Comparison of ENCODE assay signal across 21 mouse cellular contexts in genomic region chr15:97099101-97099500, GRCm38 (mm10). TPM values are rescaled to one million over a fixed set of nuclear protein-coding genes. Genes with fewer than 3 reads are reported as not detected.
DNase-seq lines count a peak whose midpoint lies in the region; ATAC-seq and TF ChIP-seq lines count a peak whose summit lies in the region.
"Had no signal": no experiment of that assay in that cellular context is flagged by ENCODE, and none has a peak within 500 bp of the region (broad histone marks: within the 10 kb centered on the region; RNA-seq: fewer than 3 reads in every experiment).

No protein-coding gene starts in this region.

- no peak for TF ChIP-seq CTCF in lung, postnatal 0 days (IDR thresholded peaks at IDR 0.05)

- H3K9me3 ChIP-seq in lung, postnatal 0 days (ENCODE audit: low read length) = no peaks in the 10 kb centered on the region
- H3K9me3 ChIP-seq in limb, embryonic 10.5 days (replicated peaks) = no peaks in the 10 kb centered on the region
- H3K9me3 ChIP-seq: embryonic facial prominence, embryonic 10.5 days; forebrain, embryonic 15.5 days had no signal

- no peaks in the 10 kb centered on the region for H3K36me3 ChIP-seq in lung, postnatal 0 days (ENCODE audit: insufficient read depth, low read length)
- no peaks in the 10 kb centered on the region for H3K36me3 ChIP-seq in limb, embryonic 10.5 days
- H3K36me3 ChIP-seq: embryonic facial prominence, embryonic 10.5 days; embryonic facial prominence, embryonic 12.5 days; forebrain, embryonic 15.5 days; G1E had no signal

- TF ChIP-seq EP300 in lung, postnatal 0 days (IDR thresholded peaks at IDR 0.05) = no peak

- peak; percentile 41 for DNase-seq in heart, adult 11 months
- DNase-seq in heart, postnatal 4 days = no peak
- peak; percentile 49 for DNase-seq in lung, postnatal 0 days (ENCODE audit: low spot score)
- DNase-seq in lung, postnatal 14 days = no peak
- DNase-seq in limb, embryonic 10.5 days (ENCODE audit: low spot score) = peak; percentile 7
- DNase-seq: adrenal gland, adult 8-10 months; adrenal gland, postnatal 14 days; adrenal gland, postnatal 36 days; B cell, adult 2 months; cerebellum, adult 11-12 months; cerebellum, adult 2 months; cerebellum, adult 9-10 months; cerebellum, postnatal 25 days had no signal

- H3K27me3 ChIP-seq in lung, postnatal 0 days (replicated peaks; ENCODE audit: insufficient read depth, low read length) = no peaks in the 10 kb centered on the region
- no peaks in the 10 kb centered on the region for H3K27me3 ChIP-seq in limb, embryonic 10.5 days (ENCODE audit: low read depth, poor library complexity, severe bottlenecking)
- H3K27me3 ChIP-seq: embryonic facial prominence, embryonic 12.5 days; forebrain, embryonic 13.5 days; forebrain, embryonic 15.5 days; Patski had no signal

- WGBS in lung, postnatal 0 days = 83% methylated on average over 10 of the region's 10 CpGs
- 98% methylated on average over 10 of the region's 10 CpGs for WGBS in limb, embryonic 10.5 days

- no peaks in the 10 kb centered on the region for H3K4me1 ChIP-seq in lung, postnatal 0 days (ENCODE audit: insufficient read depth, low read depth, low read length)
- H3K4me1 ChIP-seq in limb, embryonic 10.5 days = peaks cover 26% of the 10 kb centered on the region
- H3K4me1 ChIP-seq: embryonic facial prominence, embryonic 12.5 days; forebrain, embryonic 13.5 days; forebrain, embryonic 15.5 days had no signal

- no peak for ATAC-seq in lung, postnatal 0 days
- ATAC-seq: activated CD4-positive, CD25-positive, alpha-beta regulatory T cell, adult 4 months; CD4-positive, CD25-positive, alpha-beta regulatory T cell, adult 4 months; forebrain, embryonic 13.5 days; forebrain, embryonic 15.5 days; Patski had no signal

- H3K27ac ChIP-seq in lung, postnatal 0 days (ENCODE audit: low read length) = no peak overlapping the region
- H3K27ac ChIP-seq in limb, embryonic 10.5 days = no peak overlapping the region
- H3K27ac ChIP-seq: embryonic facial prominence, embryonic 10.5 days; embryonic facial prominence, embryonic 12.5 days; forebrain, embryonic 13.5 days; forebrain, embryonic 15.5 days had no signal

- no peak overlapping the region for H3K9ac ChIP-seq in lung, postnatal 0 days (replicated peaks; ENCODE audit: low read depth)
- H3K9ac ChIP-seq: embryonic facial prominence, embryonic 12.5 days; forebrain, embryonic 13.5 days; forebrain, embryonic 15.5 days had no signal

- H3K4me3 ChIP-seq in lung, postnatal 0 days (ENCODE audit: low read depth, low read length) = no peak overlapping the region
- H3K4me3 ChIP-seq in limb, embryonic 10.5 days = no peak overlapping the region
- H3K4me3 ChIP-seq: embryonic facial prominence, embryonic 10.5 days; embryonic facial prominence, embryonic 12.5 days; forebrain, embryonic 13.5 days; forebrain, embryonic 15.5 days had no signal

- no peak overlapping the region for H3K4me2 ChIP-seq in lung, postnatal 0 days (replicated peaks; ENCODE audit: low read depth, low read length)
- H3K4me2 ChIP-seq: embryonic facial prominence, embryonic 12.5 days; forebrain, embryonic 13.5 days; forebrain, embryonic 15.5 days had no signal

RNA-seq across cellular contexts. Expression of gene Slc38a4, which starts 43.3 kb away (rescaled TPM):
- 10 to 100 TPM; 76.1 to 79.8 TPM for total RNA-seq in heart, postnatal 4 days (2021)
- 15.6 and 23.9 TPM in 2 replicates for polyA plus RNA-seq in lung, postnatal 0 days (2015; fragmentation: Nextera tagmentation; extraction: Ambion mirVana)
- 77.5 and 88.3 TPM in 2 replicates for polyA plus RNA-seq in limb, embryonic 10.5 days (2016; fragmentation: Nextera tagmentation; extraction: Ambion mirVana)
- polyA plus RNA-seq: activated CD4-positive, CD25-positive, alpha-beta regulatory T cell, adult 4 months; CD4-positive, CD25-positive, alpha-beta regulatory T cell, adult 4 months; G1E had no signal

Comparison
In these comparisons a context has a peak if more than half of its experiments do, and no peak if none do; other contexts are left out.
1. DNase-seq: peak in heart, adult 11 months (single experiment), lung, postnatal 0 days (single experiment) and limb, embryonic 10.5 days (single experiment); none in heart, postnatal 4 days (single experiment) and lung, postnatal 14 days (single experiment).